Mouse (Mus musculus) heart, adult 9 months (tissue): Measurements from ENCODE around the gene Mdm1.

ENCODE experiments used
- DNase-seq, 2 experiments: peaks; one replicate each; pipeline ENCODE4 v3.0.0; 2022; ENCODE audit warnings: low spot score in 2 of 2

Gene Mdm1

GRCm38 (mm10) chr10:118141018-118141883, at the start of gene Mdm1:
Gene Mdm1, plus strand, starts transcription at chr10:118141811.
- DNase-seq, result peak; percentile 99

GRCm38 (mm10) chr10:118092745-118093144, 48.9 kb upstream of the Mdm1 start:
- DNase-seq, result no peak

GRCm38 (mm10) chr10:118093728-118094127, 47.9 kb upstream of the Mdm1 start:
- DNase-seq, result no peak

GRCm38 (mm10) chr10:118094853-118095252, 46.8 kb upstream of the Mdm1 start:
- no peak for DNase-seq

- no peak for DNase-seq
These were observed 45.4 kb upstream of the Mdm1 start for GRCm38 (mm10) chr10:118096223-118096622.

- DNase-seq, result peak; percentile 45 to 78
These were observed 43.7 kb upstream of the Mdm1 start for GRCm38 (mm10) chr10:118097898-118098297.

GRCm38 (mm10) chr10:118100570-118100969, 41.0 kb upstream of the Mdm1 start:
- no peak for DNase-seq

GRCm38 (mm10) chr10:118101056-118101455, 40.6 kb upstream of the Mdm1 start:
- DNase-seq, result no peak

- DNase-seq, result peak; percentile 94 to 96
These were observed 38.5 kb upstream of the Mdm1 start for GRCm38 (mm10) chr10:118103020-118103666.

- DNase-seq, result no peak
These were observed 37.7 kb upstream of the Mdm1 start for GRCm38 (mm10) chr10:118103906-118104305.

- no peak for DNase-seq
These were observed 34.6 kb upstream of the Mdm1 start for GRCm38 (mm10) chr10:118107031-118107430.

GRCm38 (mm10) chr10:118110006-118110920, 31.3 kb upstream of the Mdm1 start:
- DNase-seq, result peak; percentile 46 to 71

GRCm38 (mm10) chr10:118110921-118111301, 30.7 kb upstream of the Mdm1 start:
- DNase-seq, result no peak

GRCm38 (mm10) chr10:118111621-118112020, 30.0 kb upstream of the Mdm1 start:
- no peak for DNase-seq

- no peak for DNase-seq
These were observed 29.2 kb upstream of the Mdm1 start for GRCm38 (mm10) chr10:118112294-118112893.

- DNase-seq, result no peak
These were observed 28.3 kb upstream of the Mdm1 start for GRCm38 (mm10) chr10:118113256-118113682.

GRCm38 (mm10) chr10:118114271-118114670, 27.3 kb upstream of the Mdm1 start:
- no peak for DNase-seq

- DNase-seq, result no peak
These were observed 25.2 kb upstream of the Mdm1 start for GRCm38 (mm10) chr10:118116456-118116855.

- DNase-seq, result peak; percentile 76 to 77
These were observed 20.3 kb upstream of the Mdm1 start for GRCm38 (mm10) chr10:118121047-118121936.

- DNase-seq, result peak; percentile 27
These were observed 19.7 kb upstream of the Mdm1 start for GRCm38 (mm10) chr10:118121937-118122285.
